Mouse (Mus musculus) liver, adult 2 months (tissue): ENCODE data around the gene Map3k12.
A peak's percentile ranks its signal among the peaks of the same experiment; 100 is the strongest.

Experiments
- CTCF ChIP-seq: fragments of 200-500 bp; IDR thresholded peaks from 2 replicates; pipeline ENCODE4 v1.5.1; 2011; ENCODE audit warnings: low read depth, low read length, control low read depth
- POLR2A ChIP-seq: fragments of 200-500 bp; IDR thresholded peaks from 2 replicates; pipeline ENCODE4 v1.6.1; 2011; ENCODE audit warnings: low read length, control low read depth; ENCODE audit not compliant: insufficient read depth; ENCODE audit errors: extremely low read depth

DNA sequence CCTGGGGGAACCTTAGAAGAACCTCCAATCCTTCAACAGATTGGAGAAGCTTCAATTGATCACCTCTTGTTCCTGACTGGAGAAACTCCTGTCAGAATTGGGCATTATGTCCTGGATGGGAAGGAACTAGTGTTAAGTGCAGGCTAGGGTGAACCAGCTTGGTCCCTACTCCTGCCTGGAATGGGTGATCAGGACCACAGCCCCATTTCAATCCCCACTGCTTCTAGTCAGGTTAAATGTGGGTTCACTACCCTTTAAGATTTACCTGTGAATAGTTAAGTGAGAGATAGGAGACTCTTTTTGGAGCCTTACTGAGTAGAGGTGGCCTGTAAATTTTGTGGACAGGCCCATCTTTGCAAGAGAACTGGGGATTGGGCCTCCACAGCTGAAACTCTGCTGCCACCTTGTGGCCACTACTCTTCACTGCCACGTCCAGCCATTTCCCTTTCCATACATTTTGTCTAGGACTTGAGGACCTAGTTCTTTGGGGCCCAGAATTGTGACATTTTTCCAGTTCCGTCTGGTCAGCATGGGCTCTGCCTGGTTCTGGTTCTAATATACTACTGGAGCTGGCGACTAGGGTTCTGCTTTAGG is 8.1 kb upstream of the Map3k12 start, which contains the start of gene Npff:
- peak; percentile 92 for TF ChIP-seq CTCF
- TF ChIP-seq POLR2A = no peak
